Comparison of ENCODE assay signal across 23 mouse cellular contexts in genomic region chr10:12875410-12875809, GRCm38 (mm10). TPM values are rescaled to one million over a fixed set of nuclear protein-coding genes. Genes with fewer than 3 reads are reported as not detected.
DNase-seq lines count a peak whose midpoint lies in the region; ATAC-seq lines count a peak whose summit lies in the region.
"Had no signal": no experiment of that assay in that cellular context is flagged by ENCODE, and none has a peak within 500 bp of the region (broad histone marks: within the 10 kb centered on the region; RNA-seq: fewer than 3 reads in every experiment).

No protein-coding gene starts in this region.

- no peak overlapping the region for H3K4me2 ChIP-seq in midbrain, embryonic 11.5 days
- no peak overlapping the region for H3K4me2 ChIP-seq in midbrain, embryonic 14.5 days (ENCODE audit: low read length)
- H3K4me2 ChIP-seq: forebrain, embryonic 12.5 days; heart, embryonic 11.5 days; hindbrain, embryonic 15.5 days; limb, embryonic 15.5 days; lung, embryonic 14.5 days; neural tube, embryonic 13.5 days had no signal

- no peak overlapping the region for H3K27ac ChIP-seq in midbrain, embryonic 11.5 days (ENCODE audit: low read depth, low read length)
- no peak overlapping the region for H3K27ac ChIP-seq in midbrain, embryonic 14.5 days (replicated peaks; ENCODE audit: low read depth, low read length)
- H3K27ac ChIP-seq: forebrain, embryonic 12.5 days; hindbrain, embryonic 10.5 days; hindbrain, embryonic 15.5 days; limb, embryonic 10.5 days; limb, embryonic 15.5 days; midbrain, embryonic 10.5 days; neural tube, embryonic 13.5 days had no signal

- H3K9ac ChIP-seq in midbrain, embryonic 11.5 days (ENCODE audit: low read length) = no peak overlapping the region
- H3K9ac ChIP-seq in midbrain, embryonic 14.5 days (replicated peaks; ENCODE audit: low read length) = no peak overlapping the region
- H3K9ac ChIP-seq: forebrain, embryonic 12.5 days; forebrain, postnatal 0 days; hindbrain, embryonic 15.5 days; limb, embryonic 15.5 days; lung, embryonic 14.5 days; neural tube, embryonic 13.5 days had no signal

- WGBS in midbrain, embryonic 11.5 days = 84% methylated on average over 4 of the region's 4 CpGs
- 95% methylated on average over 4 of the region's 4 CpGs for WGBS in midbrain, embryonic 14.5 days

- H3K4me1 ChIP-seq in midbrain, embryonic 11.5 days (ENCODE audit: control insufficient read depth, insufficient read depth, low read length) = peaks cover 7% of the 10 kb centered on the region; the same call in 1 of the 2 replicates
- H3K4me1 ChIP-seq in midbrain, embryonic 14.5 days (ENCODE audit: control insufficient read depth, insufficient read depth, low read length) = 0 out of 2 replicates have a peak, but pooled peaks cover 5% of the 10 kb centered on the region

- H3K9me3 ChIP-seq in midbrain, embryonic 11.5 days (ENCODE audit: control insufficient read depth, low read length) = no peaks in the 10 kb centered on the region
- no peaks in the 10 kb centered on the region for H3K9me3 ChIP-seq in midbrain, embryonic 14.5 days (ENCODE audit: control insufficient read depth, low read length)
- H3K9me3 ChIP-seq: forebrain, embryonic 12.5 days; hindbrain, embryonic 10.5 days; hindbrain, embryonic 15.5 days; limb, embryonic 10.5 days; limb, embryonic 15.5 days; midbrain, embryonic 10.5 days; neural tube, embryonic 13.5 days had no signal

- DNase-seq in midbrain, embryonic 11.5 days (ENCODE audit: low spot score, missing footprints) = peak; percentile 45
- DNase-seq in midbrain, embryonic 14.5 days = no peak
- DNase-seq in lung, postnatal 4 days = no peak
- DNase-seq in spleen, postnatal 4 days (ENCODE audit: low spot score in 2 of 2) = no peak
- no peak for DNase-seq in frontal cortex, postnatal 14 days (ENCODE audit: low spot score in 2 of 2)
- DNase-seq: cerebellum, adult 9-10 months; forebrain, postnatal 0 days; gastrocnemius, postnatal 10 days; kidney, postnatal 36 days; layer of hippocampus, postnatal 36 days; right cerebral cortex, postnatal 4 days; thymus, postnatal 4 days had no signal

- no peaks in the 10 kb centered on the region for H3K36me3 ChIP-seq in midbrain, embryonic 11.5 days (ENCODE audit: control insufficient read depth, insufficient read depth, low read length)
- no peaks in the 10 kb centered on the region for H3K36me3 ChIP-seq in midbrain, embryonic 14.5 days (ENCODE audit: control insufficient read depth, insufficient read depth, low read length)
- H3K36me3 ChIP-seq: forebrain, embryonic 12.5 days; hindbrain, embryonic 10.5 days; hindbrain, embryonic 15.5 days; limb, embryonic 10.5 days; limb, embryonic 15.5 days; midbrain, embryonic 10.5 days; neural tube, embryonic 13.5 days had no signal

- no peak for ATAC-seq in midbrain, embryonic 11.5 days (ENCODE audit: low FRiP score)
- no peak for ATAC-seq in midbrain, embryonic 14.5 days (ENCODE audit: low FRiP score, low TSS enrichment)
- ATAC-seq in hematopoietic stem cell, adult 5-6 weeks (replicated peaks in 1 of 2; ENCODE audit: insufficient read depth in 1 of 2, low FRiP score in 2 of 2, low TSS enrichment in 1 of 2, low read depth in 1 of 2, poor library complexity in 2 of 2, severe bottlenecking in 2 of 2) = peak; percentile 49 to 51; a peak in 1 of 4 replicates
- ATAC-seq in megakaryocyte, adult 5-6 weeks (ENCODE audit: poor library complexity, severe bottlenecking) = peak; percentile 29; the same call in 1 of the 2 replicates
- ATAC-seq: forebrain, postnatal 0 days had no signal

- H3K4me3 ChIP-seq in midbrain, embryonic 11.5 days (ENCODE audit: low read depth, low read length) = no peak overlapping the region
- H3K4me3 ChIP-seq in midbrain, embryonic 14.5 days (replicated peaks; ENCODE audit: low read depth, low read length) = no peak overlapping the region
- H3K4me3 ChIP-seq: forebrain, embryonic 12.5 days; hindbrain, embryonic 10.5 days; hindbrain, embryonic 15.5 days; limb, embryonic 10.5 days; limb, embryonic 15.5 days; midbrain, embryonic 10.5 days; neural tube, embryonic 13.5 days had no signal

- no peaks in the 10 kb centered on the region for H3K27me3 ChIP-seq in midbrain, embryonic 11.5 days (ENCODE audit: control insufficient read depth, insufficient read depth, low read length)
- H3K27me3 ChIP-seq in midbrain, embryonic 14.5 days (ENCODE audit: control insufficient read depth, insufficient read depth, low read length) = no peaks in the 10 kb centered on the region
- H3K27me3 ChIP-seq: limb, embryonic 15.5 days had no signal

RNA-seq across cellular contexts. Expression of gene Utrn, which starts 6.2 kb away (rescaled TPM):
- 29.1 and 31.4 TPM in 2 replicates for polyA plus RNA-seq in midbrain, embryonic 11.5 days (2014; fragmentation: Nextera tagmentation; extraction: Ambion mirVana)
- polyA plus RNA-seq in midbrain, embryonic 14.5 days (2014; fragmentation: Nextera tagmentation; extraction: Ambion mirVana) = 10.6 and 19.1 TPM in 2 replicates
- total RNA-seq in hematopoietic stem cell, adult 5-6 weeks (2017) = 63.7 and 83.5 TPM in 2 replicates
- total RNA-seq in megakaryocyte, adult 5-6 weeks (2015) = 50.0 and 52.5 TPM in 2 replicates
- total RNA-seq in megakaryocyte, adult 5-6 weeks (2017) = 36.1 and 42.4 TPM in 2 replicates

Comparison
In these comparisons a context has a peak if more than half of its experiments do, and no peak if none do; other contexts are left out.
1. ATAC-seq: peak in hematopoietic stem cell, adult 5-6 weeks (2 of 2) and megakaryocyte, adult 5-6 weeks (single experiment); none in midbrain, embryonic 11.5 days (single experiment) and midbrain, embryonic 14.5 days (single experiment).